Mouse (Mus musculus) erythroblast, embryonic 14.5 days (primary cell): Measurements from ENCODE around the gene Alpk1.

ENCODE experiments used
- GATA1 ChIP-seq: IDR thresholded peaks from 2 replicates; pipeline ENCODE4 v1.6.1; 2012; ENCODE audit warnings: low read length, inconsistent platforms, mixed read lengths
- TAL1 ChIP-seq: IDR thresholded peaks from 3 replicates; pipeline ENCODE4 v1.6.1; 2012; ENCODE audit warnings: low read length, inconsistent platforms, mixed read lengths

DNA sequence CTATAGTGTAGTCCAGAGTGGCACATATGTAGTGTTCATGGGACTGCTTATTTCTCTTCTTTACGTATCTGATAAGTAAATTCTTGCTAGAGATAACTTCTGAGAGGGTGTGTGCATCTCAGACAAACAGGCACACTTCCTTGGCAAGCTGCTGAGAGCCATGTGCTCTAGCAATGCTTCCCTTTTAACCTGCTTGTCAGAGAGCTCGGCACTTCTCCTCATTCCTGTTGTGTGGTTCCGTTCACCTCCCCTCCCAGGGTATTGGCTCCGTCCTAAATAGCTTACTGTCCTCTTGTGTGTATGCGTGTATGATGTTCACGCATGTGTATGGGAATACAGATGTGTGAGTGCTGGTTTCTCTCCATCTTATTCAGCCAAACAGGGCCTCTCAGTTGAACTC lies 23.9 kb downstream of the Alpk1 start:
- no peak for TF ChIP-seq TAL1
- no peak for TF ChIP-seq GATA1
